Mouse (Mus musculus): ENCODE data around the gene Bcl11a. TPM values are rescaled to one million over a fixed set of nuclear protein-coding genes. Genes with fewer than 3 reads are reported as not detected.

Bcl11a gene
- polyA plus RNA-seq, 1 experiment from 2014 or later: 66.0 TPM

DNA sequence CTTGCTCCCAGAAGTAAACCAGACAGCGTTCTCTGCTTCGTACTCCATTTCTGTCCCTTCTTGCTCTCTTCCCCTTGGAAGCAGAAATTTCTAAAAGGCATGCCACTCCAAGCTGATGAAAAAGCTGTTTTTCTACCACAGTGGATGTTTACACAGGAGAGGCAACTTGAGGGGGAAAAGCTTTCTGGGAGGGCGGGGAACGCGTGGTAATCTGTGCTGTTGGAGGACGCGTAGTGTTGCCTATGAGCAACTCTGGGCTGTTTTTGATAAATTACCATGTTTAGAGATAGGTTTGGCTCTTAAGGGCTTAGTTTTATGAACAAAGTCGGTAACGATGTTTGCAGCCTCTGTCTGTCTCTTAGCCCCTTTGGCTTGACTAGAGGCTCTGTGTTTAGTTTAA lies 17.4 kb downstream of the Bcl11a start:
- Histone ChIP-seq H3K4me1 (peaks cover 83% of the 10 kb centered on the region), H3K9me3 (no peaks in the 10 kb centered on the region), H3K27ac (replicated peaks) (peak overlapping the region; percentile 49; the same call in 1 of the 2 replicates), H3K4me3 (no peak overlapping the region), H3K9ac (replicated peaks) (no peak overlapping the region), H3K36me3 (peaks cover 2% of the 10 kb centered on the region; the same call in 1 of the 2 replicates), H3K27me3 (no peaks in the 10 kb centered on the region), H3K4me2 (replicated peaks) (peak overlapping the region; percentile 14; the same call in 1 of the 2 replicates)
- no peak for ATAC-seq (ENCODE audit: low FRiP score, low read depth)
- WGBS: 52% methylated on average over 9 of the region's 9 CpGs

DNA sequence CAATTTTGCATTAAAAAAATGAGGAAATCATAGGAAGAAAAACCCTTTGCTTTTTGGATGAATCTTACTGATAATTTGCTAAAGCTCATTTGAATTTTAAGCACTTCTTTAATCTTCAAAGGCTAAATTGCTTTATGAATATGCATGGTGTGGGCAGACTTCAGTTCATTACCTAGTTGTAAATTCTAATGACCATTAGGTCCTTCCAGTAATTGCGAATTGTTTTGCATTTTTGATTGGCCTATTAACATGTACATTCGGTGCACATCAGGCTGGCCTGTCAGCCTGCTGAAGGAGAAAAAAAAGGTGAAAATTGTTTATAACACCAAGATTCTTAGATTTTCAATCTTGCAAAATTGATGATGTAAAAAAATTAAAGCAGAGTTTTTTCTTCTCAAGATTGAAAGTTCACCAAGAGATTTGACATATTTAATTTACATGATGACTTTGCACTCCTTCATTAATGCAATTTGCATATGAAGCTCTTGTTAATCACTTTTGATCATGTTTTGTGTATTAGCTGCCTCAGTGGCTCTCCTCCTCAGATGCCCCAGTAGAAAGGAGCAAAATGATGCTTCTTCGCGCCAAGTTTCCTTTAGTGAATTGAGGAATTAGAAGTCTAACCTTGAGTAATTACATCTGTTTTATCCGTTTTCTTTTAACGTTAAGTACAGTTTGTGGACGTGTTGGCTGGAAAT lies 17.9 kb downstream of the Bcl11a start:
- Histone ChIP-seq H3K27me3 (no peaks in the 10 kb centered on the region), H3K27ac (replicated peaks) (peak overlapping the region; percentile 39; the same call in 1 of the 2 replicates), H3K4me1 (peaks cover 86% of the 10 kb centered on the region), H3K9ac (replicated peaks) (no peak overlapping the region), H3K4me3 (no peak overlapping the region), H3K36me3 (no peaks in the 10 kb centered on the region), H3K4me2 (replicated peaks) (no peak overlapping the region), H3K9me3 (no peaks in the 10 kb centered on the region)
- no peak for ATAC-seq (ENCODE audit: low FRiP score, low read depth)
- 69% methylated on average over 7 of the region's 7 CpGs for WGBS

GRCm38 (mm10) chr11:24096483-24096882 lies 18.6 kb downstream of the Bcl11a start:
- Histone ChIP-seq H3K4me2 (replicated peaks) (no peak overlapping the region; the same call in 1 of the 2 replicates), H3K9ac (replicated peaks) (no peak overlapping the region), H3K27ac (replicated peaks) (peak overlapping the region; percentile 39), H3K36me3 (no peaks in the 10 kb centered on the region), H3K4me3 (no peak overlapping the region), H3K9me3 (no peaks in the 10 kb centered on the region), H3K4me1 (peaks cover 85% of the 10 kb centered on the region), H3K27me3 (no peaks in the 10 kb centered on the region)
- ATAC-seq (ENCODE audit: low FRiP score, low read depth): no peak
- WGBS: 53% methylated on average over 6 of the region's 6 CpGs

GRCm38 (mm10) chr11:24097026-24097425 lies 19.2 kb downstream of the Bcl11a start:
- WGBS: 34% methylated on average over 6 of the region's 6 CpGs
- Histone ChIP-seq H3K9me3 (no peaks in the 10 kb centered on the region), H3K9ac (replicated peaks) (no peak overlapping the region), H3K27me3 (no peaks in the 10 kb centered on the region), H3K36me3 (no peaks in the 10 kb centered on the region), H3K4me2 (replicated peaks) (0 out of 2 replicates have a peak overlapping the region, but pooled peaks have one; percentile 4), H3K27ac (replicated peaks) (peak overlapping the region; percentile 39; the same call in 1 of the 2 replicates), H3K4me3 (no peak overlapping the region), H3K4me1 (peaks cover 86% of the 10 kb centered on the region)
- no peak for ATAC-seq (ENCODE audit: low FRiP score, low read depth)

- H3K9ac ChIP-seq (replicated peaks): no peak overlapping the region
- no peaks in the 10 kb centered on the region for H3K9me3 ChIP-seq
- no peak overlapping the region for H3K4me2 ChIP-seq (replicated peaks)
- WGBS: 82% methylated on average over 5 of the region's 5 CpGs
- no peak overlapping the region for H3K27ac ChIP-seq (replicated peaks)
- H3K4me3 ChIP-seq: no peak overlapping the region
- peaks cover 89% of the 10 kb centered on the region for H3K4me1 ChIP-seq
- no peaks in the 10 kb centered on the region for H3K36me3 ChIP-seq
- ATAC-seq (ENCODE audit: low FRiP score, low read depth): no peak
- H3K27me3 ChIP-seq: no peaks in the 10 kb centered on the region
Measured at GRCm38 (mm10) chr11:24098069-24098468, 20.2 kb downstream of the Bcl11a start.

DNA sequence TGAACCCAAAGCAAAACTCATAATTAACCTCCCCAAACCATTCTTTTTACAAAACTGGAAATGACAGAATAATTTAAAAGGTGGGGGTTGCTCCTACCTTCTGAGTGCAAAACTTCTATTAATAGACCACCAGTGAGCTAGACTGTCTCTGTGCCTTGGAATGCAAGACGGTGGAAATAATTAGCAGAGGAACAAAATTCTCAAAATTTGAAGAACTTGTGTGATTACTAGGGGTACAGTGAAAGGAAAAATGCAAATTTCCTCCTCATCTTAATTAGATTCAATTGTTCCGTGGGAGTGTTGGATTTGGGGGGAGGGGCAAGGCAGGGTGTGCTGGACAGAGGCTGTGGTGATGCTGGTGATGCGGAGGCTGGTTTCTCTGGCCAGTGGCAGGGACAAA lies 20.8 kb downstream of the Bcl11a start:
- no peak overlapping the region for H3K9ac ChIP-seq (replicated peaks)
- no peaks in the 10 kb centered on the region for H3K36me3 ChIP-seq
- H3K27ac ChIP-seq (replicated peaks): no peak overlapping the region
- H3K4me1 ChIP-seq: peaks cover 91% of the 10 kb centered on the region
- no peaks in the 10 kb centered on the region for H3K9me3 ChIP-seq
- ATAC-seq (ENCODE audit: low FRiP score, low read depth): 0 out of 2 replicates have a peak, but pooled peaks have one; percentile 29
- WGBS: 35% methylated on average over 3 of the region's 3 CpGs
- H3K4me3 ChIP-seq: no peak overlapping the region
- peak overlapping the region; percentile 3; the same call in 1 of the 2 replicates for H3K4me2 ChIP-seq (replicated peaks)
- no peaks in the 10 kb centered on the region for H3K27me3 ChIP-seq

DNA sequence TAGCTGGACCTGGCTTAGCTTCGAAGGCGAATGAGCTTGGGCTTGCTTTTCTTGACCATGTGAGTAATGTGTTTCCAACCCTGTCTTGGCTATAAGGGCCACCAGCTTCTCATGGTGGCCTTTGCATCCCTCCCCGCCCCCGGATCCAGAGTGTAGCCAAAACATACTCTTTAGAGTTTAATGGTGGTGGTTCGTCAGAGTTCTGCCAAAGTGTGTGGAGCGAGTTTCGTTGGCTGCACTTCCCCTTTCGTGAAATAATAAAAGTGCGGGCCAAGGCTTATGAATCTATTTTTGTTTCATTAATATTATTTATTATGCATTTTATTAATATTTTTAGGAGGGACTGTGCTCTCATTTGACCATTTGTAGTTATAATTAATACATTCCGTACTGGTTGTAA lies 21.4 kb downstream of the Bcl11a start:
- Histone ChIP-seq H3K27ac (replicated peaks) (no peak overlapping the region), H3K4me2 (replicated peaks) (no peak overlapping the region; the same call in 1 of the 2 replicates), H3K9me3 (no peaks in the 10 kb centered on the region), H3K4me1 (peaks cover 89% of the 10 kb centered on the region), H3K4me3 (no peak overlapping the region), H3K27me3 (no peaks in the 10 kb centered on the region), H3K9ac (replicated peaks) (no peak overlapping the region), H3K36me3 (no peaks in the 10 kb centered on the region)
- no peak for ATAC-seq (ENCODE audit: low FRiP score, low read depth)
- WGBS: 88% methylated on average over 10 of the region's 10 CpGs

- Histone ChIP-seq H3K4me3 (no peak overlapping the region), H3K9ac (replicated peaks) (no peak overlapping the region), H3K9me3 (no peaks in the 10 kb centered on the region), H3K27ac (replicated peaks) (no peak overlapping the region; the same call in 1 of the 2 replicates), H3K27me3 (no peaks in the 10 kb centered on the region), H3K4me2 (replicated peaks) (peak overlapping the region; percentile 3; the same call in 1 of the 2 replicates), H3K36me3 (no peaks in the 10 kb centered on the region), H3K4me1 (peaks cover 86% of the 10 kb centered on the region)
- ATAC-seq (ENCODE audit: low FRiP score, low read depth): peak; percentile 68
- 38% methylated on average over 4 of the region's 7 CpGs for WGBS
Measured at GRCm38 (mm10) chr11:24099886-24100293, 22.0 kb downstream of the Bcl11a start.

DNA sequence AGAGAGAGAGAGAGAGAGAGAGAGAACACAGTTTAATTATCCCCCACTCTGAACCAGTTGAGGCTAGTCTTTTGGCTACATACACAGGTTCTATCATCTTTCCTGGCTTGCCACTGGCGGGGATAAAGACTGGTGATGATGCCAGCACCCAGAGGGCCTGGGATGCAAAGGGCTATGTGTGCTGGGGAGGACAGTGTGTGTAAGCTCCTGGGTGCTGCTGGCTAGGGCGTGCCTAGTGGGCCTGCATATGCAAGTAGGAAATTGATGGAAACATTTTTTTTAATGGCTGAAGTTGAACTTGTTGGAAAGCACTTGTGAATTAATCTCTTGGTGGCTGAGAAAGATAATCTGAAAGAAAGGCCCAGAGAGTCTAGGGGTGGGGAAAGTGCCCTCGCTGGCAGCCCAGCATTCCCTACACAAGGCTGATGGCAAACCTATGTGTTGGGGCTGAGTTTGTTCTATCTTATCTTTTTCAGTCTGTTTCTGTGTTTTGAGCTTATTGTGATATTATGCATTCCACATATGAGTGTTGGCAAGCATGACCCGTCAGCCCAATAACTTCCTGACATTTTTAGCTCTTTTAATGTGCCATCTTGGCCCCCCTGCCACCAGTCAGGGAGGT lies 22.7 kb downstream of the Bcl11a start:
- H3K27ac ChIP-seq (replicated peaks): peak overlapping the region; percentile 30; the same call in 1 of the 2 replicates
- H3K9me3 ChIP-seq: no peaks in the 10 kb centered on the region
- H3K9ac ChIP-seq (replicated peaks): no peak overlapping the region
- no peak overlapping the region for H3K4me3 ChIP-seq
- WGBS: 75% methylated on average over 4 of the region's 4 CpGs
- peak; percentile 45; the same call in 1 of the 2 replicates for ATAC-seq (ENCODE audit: low FRiP score, low read depth)
- no peaks in the 10 kb centered on the region for H3K36me3 ChIP-seq
- peaks cover 79% of the 10 kb centered on the region for H3K4me1 ChIP-seq
- no peak overlapping the region for H3K4me2 ChIP-seq (replicated peaks)
- no peaks in the 10 kb centered on the region for H3K27me3 ChIP-seq

DNA sequence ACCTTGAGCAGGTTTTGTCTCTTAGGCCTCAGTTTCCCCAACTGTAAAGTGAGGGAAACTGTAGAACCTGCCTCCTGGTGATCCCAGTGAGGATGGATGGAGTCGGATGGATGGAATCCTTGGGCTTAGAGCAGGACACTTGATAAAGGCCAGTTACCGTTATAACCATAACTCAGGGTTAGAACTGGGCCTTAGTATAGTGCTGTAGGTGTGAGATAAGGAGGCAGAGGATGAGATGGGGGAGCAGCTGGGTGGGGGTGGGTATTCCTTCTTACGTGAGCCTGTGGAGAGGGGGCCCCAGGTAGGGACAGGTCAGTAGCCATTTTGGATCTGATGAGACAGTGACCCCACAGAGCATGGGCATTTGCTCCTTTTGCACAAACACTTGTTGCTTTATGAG lies 23.8 kb downstream of the Bcl11a start:
- no peak overlapping the region for H3K27ac ChIP-seq (replicated peaks)
- no peak overlapping the region for H3K4me2 ChIP-seq (replicated peaks)

DNA sequence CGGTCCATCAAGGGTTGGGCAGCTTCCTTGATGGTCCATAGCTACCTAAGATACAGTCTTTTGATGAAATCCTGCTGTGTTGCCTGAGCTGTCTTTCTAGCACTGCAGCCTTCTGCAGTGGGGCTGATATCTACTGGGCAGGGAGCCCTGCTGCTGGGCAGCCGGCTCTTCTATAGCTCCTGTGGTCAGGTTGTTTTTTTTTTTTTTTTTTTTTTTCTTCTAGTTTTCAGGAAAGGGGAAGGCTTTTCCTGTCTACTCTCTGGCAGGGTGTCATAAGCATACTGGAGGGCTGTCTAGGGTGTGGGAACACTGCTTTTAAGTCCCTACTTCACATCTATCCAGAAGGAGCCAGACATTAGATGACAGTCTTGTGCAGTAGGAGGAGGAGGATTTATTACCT lies 24.5 kb downstream of the Bcl11a start:
- Histone ChIP-seq H3K4me1 (peaks cover 67% of the 10 kb centered on the region), H3K4me2 (replicated peaks) (no peak overlapping the region), H3K9ac (replicated peaks) (no peak overlapping the region), H3K4me3 (no peak overlapping the region), H3K27ac (replicated peaks) (no peak overlapping the region), H3K36me3 (no peaks in the 10 kb centered on the region), H3K9me3 (no peaks in the 10 kb centered on the region), H3K27me3 (no peaks in the 10 kb centered on the region)
- ATAC-seq (ENCODE audit: low FRiP score, low read depth): no peak
- 71% methylated on average over 2 of the region's 2 CpGs for WGBS

More for the DNA sequence above, 23.8 kb downstream of the Bcl11a start:
- WGBS: 84% methylated on average over 3 of the region's 3 CpGs
- H3K36me3 ChIP-seq: no peaks in the 10 kb centered on the region
- H3K9ac ChIP-seq (replicated peaks): no peak overlapping the region
- H3K9me3 ChIP-seq: no peaks in the 10 kb centered on the region
- ATAC-seq (ENCODE audit: low FRiP score, low read depth): no peak
- no peak overlapping the region for H3K4me3 ChIP-seq
- H3K4me1 ChIP-seq: peaks cover 73% of the 10 kb centered on the region
- H3K27me3 ChIP-seq: no peaks in the 10 kb centered on the region

DNA sequence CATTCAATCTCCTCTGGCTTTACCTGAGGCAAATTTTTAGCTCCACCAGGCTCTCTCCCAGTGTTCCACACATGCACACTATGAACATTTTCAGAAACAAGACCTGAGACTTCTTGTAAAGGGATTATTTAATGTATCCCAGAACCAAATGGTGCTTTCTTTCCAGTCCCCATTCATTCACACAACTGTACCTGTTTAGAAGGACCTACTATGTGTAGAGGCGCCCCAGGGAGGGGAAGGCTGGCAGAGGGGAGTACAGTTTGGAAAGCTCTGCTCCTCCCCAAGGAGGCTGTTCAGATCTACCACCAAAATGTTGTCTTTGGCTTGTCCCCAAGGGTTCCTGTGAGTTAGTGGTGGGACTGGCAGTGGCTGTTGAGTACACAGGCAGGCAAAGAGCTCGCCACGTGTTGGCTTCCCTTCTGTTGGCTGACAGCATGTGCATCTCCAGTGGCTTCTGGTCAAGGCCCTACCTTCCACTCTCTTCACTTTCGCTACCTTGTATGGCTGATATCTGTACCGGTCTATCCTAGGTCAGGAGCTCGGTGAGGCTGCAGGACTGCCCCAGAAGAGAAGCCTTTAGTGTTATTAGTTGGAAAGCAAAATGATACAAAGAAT lies 25.4 kb downstream of the Bcl11a start:
- H3K9me3 ChIP-seq: no peaks in the 10 kb centered on the region
- peaks cover 61% of the 10 kb centered on the region for H3K4me1 ChIP-seq
- no peak overlapping the region for H3K4me2 ChIP-seq (replicated peaks)
- no peak overlapping the region; the same call in 1 of the 2 replicates for H3K27ac ChIP-seq (replicated peaks)
- no peak overlapping the region for H3K9ac ChIP-seq (replicated peaks)
- no peaks in the 10 kb centered on the region for H3K36me3 ChIP-seq
- no peak for ATAC-seq (ENCODE audit: low FRiP score, low read depth)
- no peak overlapping the region for H3K4me3 ChIP-seq
- 88% methylated on average over 6 of the region's 6 CpGs for WGBS
- no peaks in the 10 kb centered on the region for H3K27me3 ChIP-seq

Data from midbrain, embryonic 12.5 days (tissue).